Mouse (Mus musculus): ENCODE results near the gene 9430015G10Rik. TPM values are rescaled to one million over a fixed set of nuclear protein-coding genes. Genes with fewer than 3 reads are reported as not detected.
A peak's percentile ranks its signal among the peaks of the same experiment; 100 is the strongest.

Gene 9430015G10Rik
- polyA plus RNA-seq, 1 experiment from 2014 or later: 84.0 TPM

GRCm38 (mm10) chr4:156076911-156077382 is 32.8 kb upstream of the 9430015G10Rik start:
- no peak overlapping the region for H3K4me3 ChIP-seq (ENCODE audit: low read depth, low read length)
- peak overlapping the region; percentile 53 for H3K4me2 ChIP-seq (ENCODE audit: low read depth, low read length, severe bottlenecking)
- DNase-seq (ENCODE audit: low spot score) (no peak), ATAC-seq (replicated peaks; ENCODE audit: low FRiP score) (no peak)
- no peaks in the 10 kb centered on the region for H3K36me3 ChIP-seq (ENCODE audit: control insufficient read depth, insufficient read depth, low read length)
- H3K4me1 ChIP-seq (replicated peaks; ENCODE audit: control insufficient read depth, insufficient read depth, low read length): 0 out of 2 replicates have a peak, but pooled peaks cover 2% of the 10 kb centered on the region
- 10% methylated on average over 8 of the region's 8 CpGs for WGBS
- H3K27me3 ChIP-seq (ENCODE audit: control insufficient read depth, insufficient read depth, low read length): peaks cover 16% of the 10 kb centered on the region
- H3K27ac ChIP-seq (ENCODE audit: low read depth, low read length): no peak overlapping the region
- no peaks in the 10 kb centered on the region for H3K9me3 ChIP-seq (ENCODE audit: control insufficient read depth, low read length)
- no peak overlapping the region for H3K9ac ChIP-seq (ENCODE audit: low read length)

GRCm38 (mm10) chr4:156077499-156078301 is 32.1 kb upstream of the 9430015G10Rik start:
- H3K4me2 ChIP-seq (ENCODE audit: low read depth, low read length, severe bottlenecking): peak overlapping the region; percentile 53
- 0 out of 2 replicates have a peak, but pooled peaks cover 2% of the 10 kb centered on the region for H3K4me1 ChIP-seq (replicated peaks; ENCODE audit: control insufficient read depth, insufficient read depth, low read length)
- ATAC-seq (replicated peaks; ENCODE audit: low FRiP score) (peak; percentile 63), DNase-seq (ENCODE audit: low spot score) (peak; percentile 67)
- WGBS: under 1% methylated on average over 58 of the region's 58 CpGs
- H3K27ac ChIP-seq (ENCODE audit: low read depth, low read length): no peak overlapping the region
- peaks cover 16% of the 10 kb centered on the region for H3K27me3 ChIP-seq (ENCODE audit: control insufficient read depth, insufficient read depth, low read length)
- H3K9me3 ChIP-seq (ENCODE audit: control insufficient read depth, low read length): no peaks in the 10 kb centered on the region
- H3K4me3 ChIP-seq (ENCODE audit: low read depth, low read length): peak overlapping the region; percentile 35
- no peaks in the 10 kb centered on the region for H3K36me3 ChIP-seq (ENCODE audit: control insufficient read depth, insufficient read depth, low read length)
- peak overlapping the region; percentile 45 for H3K9ac ChIP-seq (ENCODE audit: low read length)

DNA sequence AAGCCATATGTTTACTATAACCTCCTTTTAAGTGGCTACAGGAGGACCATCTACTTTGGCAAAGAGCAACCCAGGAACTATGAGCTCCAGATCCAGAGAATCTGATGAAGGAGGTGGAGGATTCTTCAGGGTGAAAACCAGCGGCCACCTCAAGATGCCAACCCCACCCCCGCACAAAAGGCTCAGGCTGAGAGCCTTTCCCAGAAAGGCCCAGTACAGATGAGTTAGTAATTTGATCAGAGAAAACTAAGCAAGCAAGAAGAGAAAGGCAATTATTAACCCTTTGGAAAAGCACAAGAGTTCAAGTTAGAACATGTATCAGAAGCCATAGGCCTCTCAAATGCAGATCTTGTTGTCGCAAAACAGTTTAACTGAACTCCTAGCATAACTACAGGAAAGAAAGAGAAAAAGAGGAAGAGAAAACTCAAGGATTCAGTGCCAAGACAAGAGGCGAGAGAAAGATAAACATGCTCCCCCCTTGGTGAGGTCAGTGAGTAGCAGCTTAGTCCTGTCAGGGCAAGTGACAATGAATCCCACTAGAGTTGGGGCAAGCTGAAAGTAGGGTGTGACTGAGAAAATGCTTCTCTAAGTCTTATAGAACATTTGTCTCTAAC is 27.1 kb upstream of the 9430015G10Rik start:
- Histone ChIP-seq H3K4me1 (replicated peaks; ENCODE audit: control insufficient read depth, insufficient read depth, low read length) (no peaks in the 10 kb centered on the region), H3K4me3 (ENCODE audit: low read depth, low read length) (no peak overlapping the region), H3K4me2 (ENCODE audit: low read depth, low read length, severe bottlenecking) (no peak overlapping the region), H3K27me3 (ENCODE audit: control insufficient read depth, insufficient read depth, low read length) (peaks cover 7% of the 10 kb centered on the region), H3K27ac (ENCODE audit: low read depth, low read length) (no peak overlapping the region), H3K36me3 (ENCODE audit: control insufficient read depth, insufficient read depth, low read length) (no peaks in the 10 kb centered on the region), H3K9me3 (ENCODE audit: control insufficient read depth, low read length) (no peaks in the 10 kb centered on the region), H3K9ac (ENCODE audit: low read length) (no peak overlapping the region)
- ATAC-seq (replicated peaks; ENCODE audit: low FRiP score) (no peak), DNase-seq (ENCODE audit: low spot score) (no peak)
- 72% methylated on average over 4 of the region's 4 CpGs for WGBS

- Histone ChIP-seq H3K27me3 (ENCODE audit: control insufficient read depth, insufficient read depth, low read length) (peaks cover 3% of the 10 kb centered on the region; the same call in 1 of the 2 replicates), H3K36me3 (ENCODE audit: control insufficient read depth, insufficient read depth, low read length) (no peaks in the 10 kb centered on the region), H3K27ac (ENCODE audit: low read depth, low read length) (no peak overlapping the region), H3K4me2 (ENCODE audit: low read depth, low read length, severe bottlenecking) (no peak overlapping the region), H3K4me3 (ENCODE audit: low read depth, low read length) (no peak overlapping the region), H3K9ac (ENCODE audit: low read length) (no peak overlapping the region), H3K9me3 (ENCODE audit: control insufficient read depth, low read length) (no peaks in the 10 kb centered on the region), H3K4me1 (replicated peaks; ENCODE audit: control insufficient read depth, insufficient read depth, low read length) (no peaks in the 10 kb centered on the region)
- WGBS: 88% methylated on average over 5 of the region's 5 CpGs
- no peak for ATAC-seq (replicated peaks; ENCODE audit: low FRiP score)
- no peak for DNase-seq (ENCODE audit: low spot score)
Measured at GRCm38 (mm10) chr4:156083348-156083747, 26.4 kb upstream of the 9430015G10Rik start.

- Histone ChIP-seq H3K27ac (ENCODE audit: low read depth, low read length) (no peak overlapping the region), H3K4me3 (ENCODE audit: low read depth, low read length) (no peak overlapping the region), H3K36me3 (ENCODE audit: control insufficient read depth, insufficient read depth, low read length) (no peaks in the 10 kb centered on the region), H3K4me2 (ENCODE audit: low read depth, low read length, severe bottlenecking) (no peak overlapping the region), H3K9ac (ENCODE audit: low read length) (no peak overlapping the region), H3K4me1 (replicated peaks; ENCODE audit: control insufficient read depth, insufficient read depth, low read length) (no peaks in the 10 kb centered on the region), H3K27me3 (ENCODE audit: control insufficient read depth, insufficient read depth, low read length) (no peaks in the 10 kb centered on the region), H3K9me3 (ENCODE audit: control insufficient read depth, low read length) (no peaks in the 10 kb centered on the region)
- DNase-seq (ENCODE audit: low spot score): no peak
- WGBS: 84% methylated on average over 9 of the region's 9 CpGs
- ATAC-seq (replicated peaks; ENCODE audit: low FRiP score): no peak
Measured at GRCm38 (mm10) chr4:156084096-156084879, 25.5 kb upstream of the 9430015G10Rik start.

DNA sequence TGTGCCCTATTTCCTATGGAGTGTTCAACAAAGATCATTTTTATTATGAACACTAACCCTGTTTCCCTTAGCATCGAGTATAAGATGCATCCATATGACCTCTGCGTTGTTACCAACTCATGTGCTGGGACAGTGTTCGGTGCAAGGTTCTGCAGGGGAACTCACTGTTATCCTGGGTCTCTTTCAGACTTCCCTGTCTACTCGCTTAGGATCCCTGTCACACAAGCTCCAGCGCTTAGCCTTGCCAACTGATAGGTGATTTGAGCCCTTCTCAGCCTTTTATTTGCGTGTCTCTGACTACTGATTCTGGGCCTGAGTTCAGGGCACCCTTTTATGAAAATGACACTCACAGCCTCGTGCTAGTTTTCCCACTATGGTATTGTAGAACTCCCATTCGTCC is 24.5 kb upstream of the 9430015G10Rik start:
- WGBS: 81% methylated on average over 8 of the region's 8 CpGs
- Histone ChIP-seq H3K9ac (ENCODE audit: low read length) (no peak overlapping the region), H3K4me3 (ENCODE audit: low read depth, low read length) (no peak overlapping the region), H3K36me3 (ENCODE audit: control insufficient read depth, insufficient read depth, low read length) (no peaks in the 10 kb centered on the region), H3K4me2 (ENCODE audit: low read depth, low read length, severe bottlenecking) (no peak overlapping the region), H3K27me3 (ENCODE audit: control insufficient read depth, insufficient read depth, low read length) (no peaks in the 10 kb centered on the region), H3K4me1 (replicated peaks; ENCODE audit: control insufficient read depth, insufficient read depth, low read length) (no peaks in the 10 kb centered on the region), H3K9me3 (ENCODE audit: control insufficient read depth, low read length) (no peaks in the 10 kb centered on the region), H3K27ac (ENCODE audit: low read depth, low read length) (no peak overlapping the region)
- no peak for ATAC-seq (replicated peaks; ENCODE audit: low FRiP score)
- DNase-seq (ENCODE audit: low spot score): no peak

DNA sequence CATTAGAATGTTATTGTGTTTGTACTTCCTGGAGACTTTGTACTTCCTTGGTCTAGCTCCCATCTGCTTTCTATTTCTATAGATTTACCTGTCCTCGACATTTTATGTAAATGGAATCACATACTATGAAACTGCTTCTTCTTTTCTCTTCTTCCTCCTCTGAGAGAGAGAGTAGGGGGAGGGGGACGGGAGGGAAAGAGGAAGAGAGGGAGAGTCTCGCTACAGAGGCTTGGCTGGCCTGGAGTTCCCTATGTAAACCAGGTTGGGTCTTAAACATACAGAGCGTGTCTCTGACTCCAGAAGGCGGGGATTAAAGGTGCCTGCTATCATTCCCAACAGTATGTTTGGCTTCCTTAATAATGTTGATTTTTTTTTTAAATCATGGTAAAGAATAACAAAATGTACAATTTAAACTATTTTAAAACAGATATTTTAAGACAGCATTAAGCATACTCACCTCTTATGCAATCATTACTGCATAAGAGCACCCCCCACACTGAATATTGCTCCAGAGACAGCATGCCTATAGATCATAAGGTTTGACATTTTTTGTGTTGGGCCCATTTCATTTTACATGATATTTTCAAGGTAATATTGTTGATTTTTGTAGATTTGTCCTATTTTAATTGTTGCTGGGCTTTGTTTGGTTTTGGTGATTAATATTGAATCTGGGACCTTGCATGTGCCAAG is 22.2 kb upstream of the 9430015G10Rik start:
- H3K4me3 ChIP-seq (ENCODE audit: low read depth, low read length): no peak overlapping the region
- no peaks in the 10 kb centered on the region for H3K4me1 ChIP-seq (replicated peaks; ENCODE audit: control insufficient read depth, insufficient read depth, low read length)
- H3K4me2 ChIP-seq (ENCODE audit: low read depth, low read length, severe bottlenecking): no peak overlapping the region
- WGBS: 40% methylated on average over 5 of the region's 5 CpGs
- H3K9me3 ChIP-seq (ENCODE audit: control insufficient read depth, low read length): no peaks in the 10 kb centered on the region
- DNase-seq (ENCODE audit: low spot score) (no peak), ATAC-seq (replicated peaks; ENCODE audit: low FRiP score) (no peak)
- H3K27me3 ChIP-seq (ENCODE audit: control insufficient read depth, insufficient read depth, low read length): no peaks in the 10 kb centered on the region
- no peak overlapping the region for H3K27ac ChIP-seq (ENCODE audit: low read depth, low read length)
- H3K36me3 ChIP-seq (ENCODE audit: control insufficient read depth, insufficient read depth, low read length): no peaks in the 10 kb centered on the region
- H3K9ac ChIP-seq (ENCODE audit: low read length): no peak overlapping the region

- Histone ChIP-seq H3K9me3 (ENCODE audit: control insufficient read depth, low read length) (no peaks in the 10 kb centered on the region), H3K27me3 (ENCODE audit: control insufficient read depth, insufficient read depth, low read length) (no peaks in the 10 kb centered on the region), H3K4me3 (ENCODE audit: low read depth, low read length) (no peak overlapping the region), H3K4me2 (ENCODE audit: low read depth, low read length, severe bottlenecking) (no peak overlapping the region), H3K9ac (ENCODE audit: low read length) (no peak overlapping the region), H3K36me3 (ENCODE audit: control insufficient read depth, insufficient read depth, low read length) (no peaks in the 10 kb centered on the region), H3K27ac (ENCODE audit: low read depth, low read length) (no peak overlapping the region), H3K4me1 (replicated peaks; ENCODE audit: control insufficient read depth, insufficient read depth, low read length) (no peaks in the 10 kb centered on the region)
- WGBS: 68% methylated on average over 1 of the region's 1 CpGs
- DNase-seq (ENCODE audit: low spot score) (no peak), ATAC-seq (replicated peaks; ENCODE audit: low FRiP score) (no peak)
Measured at GRCm38 (mm10) chr4:156091236-156091635, 18.5 kb upstream of the 9430015G10Rik start.

Data from forebrain, embryonic 11.5 days (tissue).